Mouse (Mus musculus): ENCODE measurements at regions not wholly inside any gene's neighbourhood (a gene's known extent, or its start where the extent isn't known, plus 50 kb on each side); places are given as distances from the start of the nearest gene placed in this dataset.
"Not testable (repeated sequence)": the region's sequence is repeated elsewhere in the genome, so short reads cannot be mapped to it uniquely, and the experiment has no call there.

GRCm38 (mm10) chr13:3341416-3341815 is 196.4 kb upstream of the Gdi2 start:
- H3K4me1 ChIP-seq (replicated peaks; ENCODE audit: control insufficient read depth, insufficient read depth, low read length), result no peaks in the 10 kb centered on the region
- H3K27me3 ChIP-seq (ENCODE audit: control insufficient read depth, insufficient read depth, low read length), result no peaks in the 10 kb centered on the region
- TF ChIP-seq CTCF (IDR thresholded peaks at IDR 0.05; ENCODE audit: borderline replicate concordance, control insufficient read depth, extremely low read depth, insufficient read depth, low read length, poor library complexity) (no peak), POLR2A (IDR thresholded peaks at IDR 0.05; ENCODE audit: control insufficient read depth, extremely low read depth, insufficient read depth, low read length, poor library complexity) (no peak)
- no peak for DNase-seq
- 76% methylated on average over 3 of the region's 3 CpGs for WGBS
- no peak overlapping the region for H3K27ac ChIP-seq (ENCODE audit: control insufficient read depth, insufficient read depth, low read length)
- no peaks in the 10 kb centered on the region for H3K36me3 ChIP-seq (ENCODE audit: control insufficient read depth, insufficient read depth, low read length)
- no peak overlapping the region for H3K4me3 ChIP-seq (ENCODE audit: control insufficient read depth, insufficient read depth, low read length)

- no peak for TF ChIP-seq CTCF (IDR thresholded peaks at IDR 0.05; ENCODE audit: borderline replicate concordance, control insufficient read depth, extremely low read depth, insufficient read depth, low read length, poor library complexity)
- DNase-seq, result no peak
- no peaks in the 10 kb centered on the region for H3K4me1 ChIP-seq (replicated peaks; ENCODE audit: control insufficient read depth, insufficient read depth, low read length)
- no peak overlapping the region for H3K4me3 ChIP-seq (ENCODE audit: control insufficient read depth, insufficient read depth, low read length)
- H3K36me3 ChIP-seq (ENCODE audit: control insufficient read depth, insufficient read depth, low read length), result no peaks in the 10 kb centered on the region
- H3K27me3 ChIP-seq (ENCODE audit: control insufficient read depth, insufficient read depth, low read length), result no peaks in the 10 kb centered on the region
- WGBS, result 90% methylated on average over 5 of the region's 5 CpGs
- H3K27ac ChIP-seq (ENCODE audit: control insufficient read depth, insufficient read depth, low read length), result no peak overlapping the region
These were observed 194.3 kb upstream of the Gdi2 start for GRCm38 (mm10) chr13:3343611-3344010.

DNA sequence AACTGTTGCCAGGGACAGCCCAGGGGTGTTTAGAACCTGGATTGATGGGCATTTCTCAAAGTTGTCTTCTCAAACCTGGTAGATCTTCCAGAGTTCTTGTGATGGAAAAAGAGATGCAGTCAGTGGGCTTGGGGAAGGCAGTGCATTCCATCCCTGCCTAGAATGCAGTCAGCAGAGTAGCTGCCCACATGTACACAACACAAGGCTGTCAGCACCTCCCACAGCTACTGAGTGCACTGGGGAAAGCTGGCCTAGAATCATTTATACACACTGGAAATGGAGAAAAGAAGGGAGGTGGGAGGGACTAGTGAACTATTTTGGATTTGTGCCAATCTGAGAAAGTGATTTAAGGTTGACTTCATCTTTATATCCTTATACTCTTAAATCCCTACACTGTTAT is 183.0 kb upstream of the Gdi2 start:
- H3K4me1 ChIP-seq (replicated peaks; ENCODE audit: control insufficient read depth, insufficient read depth, low read length); H3K27me3 ChIP-seq (ENCODE audit: control insufficient read depth, insufficient read depth, low read length); H3K36me3 ChIP-seq (ENCODE audit: control insufficient read depth, insufficient read depth, low read length); DNase-seq; H3K4me3 ChIP-seq (ENCODE audit: control insufficient read depth, insufficient read depth, low read length); H3K27ac ChIP-seq (ENCODE audit: control insufficient read depth, insufficient read depth, low read length): not testable (repeated sequence)

DNA sequence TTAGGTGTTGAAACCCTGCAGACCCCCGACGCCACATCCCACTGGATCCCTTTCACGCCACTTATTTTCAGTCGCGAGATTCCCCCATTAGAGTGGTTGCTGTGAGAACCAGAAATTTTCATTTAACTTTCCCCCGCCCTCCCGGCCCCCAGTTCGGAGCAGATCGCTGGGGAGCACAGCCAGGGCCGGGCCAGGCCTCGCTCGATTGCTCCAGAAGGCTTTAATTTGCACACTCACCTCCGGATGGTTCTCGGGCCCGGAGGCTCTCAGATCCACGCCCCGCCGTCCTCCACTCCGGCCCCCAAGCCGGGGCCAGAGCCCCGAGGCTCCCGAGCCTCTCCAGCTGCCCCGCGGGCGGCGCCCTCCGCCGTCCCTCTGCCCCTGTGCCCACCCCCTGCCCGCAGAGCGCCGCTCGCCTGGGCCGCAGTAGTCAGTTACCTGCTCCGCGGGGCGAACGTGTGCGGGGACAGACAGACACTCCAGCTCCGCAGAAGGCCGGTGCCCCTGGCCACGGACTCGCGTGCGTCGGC is 179.7 kb upstream of the Gdi2 start:
- TF ChIP-seq CTCF (IDR thresholded peaks at IDR 0.05; ENCODE audit: borderline replicate concordance, control insufficient read depth, extremely low read depth, insufficient read depth, low read length, poor library complexity) (no peak), POLR2A (IDR thresholded peaks at IDR 0.05; ENCODE audit: control insufficient read depth, extremely low read depth, insufficient read depth, low read length, poor library complexity) (no peak)
- 9% methylated on average over 45 of the region's 45 CpGs for WGBS
- no peak overlapping the region for H3K27ac ChIP-seq (ENCODE audit: control insufficient read depth, insufficient read depth, low read length)
- DNase-seq, result no peak
- no peak overlapping the region for H3K4me3 ChIP-seq (ENCODE audit: control insufficient read depth, insufficient read depth, low read length)
- H3K27me3 ChIP-seq (ENCODE audit: control insufficient read depth, insufficient read depth, low read length), result peaks cover 11% of the 10 kb centered on the region; the same call in 1 of the 2 replicates
- no peaks in the 10 kb centered on the region for H3K36me3 ChIP-seq (ENCODE audit: control insufficient read depth, insufficient read depth, low read length)
- H3K4me1 ChIP-seq (replicated peaks; ENCODE audit: control insufficient read depth, insufficient read depth, low read length), result no peaks in the 10 kb centered on the region

GRCm38 (mm10) chr13:3358996-3359750 is 178.7 kb upstream of the Gdi2 start:
- TF ChIP-seq CTCF (IDR thresholded peaks at IDR 0.05; ENCODE audit: borderline replicate concordance, control insufficient read depth, extremely low read depth, insufficient read depth, low read length, poor library complexity) (no peak), POLR2A (IDR thresholded peaks at IDR 0.05; ENCODE audit: control insufficient read depth, extremely low read depth, insufficient read depth, low read length, poor library complexity) (no peak)
- Histone ChIP-seq H3K4me1 (replicated peaks; ENCODE audit: control insufficient read depth, insufficient read depth, low read length) (no peaks in the 10 kb centered on the region), H3K27ac (ENCODE audit: control insufficient read depth, insufficient read depth, low read length) (no peak overlapping the region), H3K36me3 (ENCODE audit: control insufficient read depth, insufficient read depth, low read length) (no peaks in the 10 kb centered on the region), H3K27me3 (ENCODE audit: control insufficient read depth, insufficient read depth, low read length) (peaks cover 11% of the 10 kb centered on the region; the same call in 1 of the 2 replicates), H3K4me3 (ENCODE audit: control insufficient read depth, insufficient read depth, low read length) (no peak overlapping the region; the same call in 1 of the 2 replicates)
- no peak for DNase-seq
- 8% methylated on average over 41 of the region's 41 CpGs for WGBS

DNA sequence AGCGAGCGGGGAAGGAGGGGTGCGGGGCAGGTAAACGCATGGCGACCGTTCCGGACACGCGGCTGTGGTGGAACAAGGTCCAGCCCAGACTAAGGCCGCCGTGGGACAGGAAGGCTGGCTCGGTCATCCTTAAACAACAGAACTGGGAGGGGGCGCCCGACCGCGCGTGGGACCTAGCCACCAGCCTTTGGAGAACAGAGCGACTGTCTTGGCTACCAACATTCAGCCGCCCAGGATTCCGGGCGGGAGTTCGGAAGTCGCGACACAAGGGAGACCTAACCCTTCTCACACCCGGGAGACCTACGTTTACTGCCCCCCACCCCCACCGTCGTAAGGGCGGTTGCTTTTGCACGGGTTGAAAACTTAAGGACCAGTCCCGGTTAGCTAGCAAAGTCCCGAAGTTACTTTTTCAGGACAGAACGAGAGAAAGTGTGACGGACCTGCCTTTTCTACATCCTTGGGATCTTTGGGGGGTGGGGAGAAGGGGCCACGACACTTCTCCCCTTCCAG is 178.1 kb upstream of the Gdi2 start:
- DNase-seq; H3K4me1 ChIP-seq (replicated peaks; ENCODE audit: control insufficient read depth, insufficient read depth, low read length); H3K27ac ChIP-seq (ENCODE audit: control insufficient read depth, insufficient read depth, low read length); H3K4me3 ChIP-seq (ENCODE audit: control insufficient read depth, insufficient read depth, low read length); H3K36me3 ChIP-seq (ENCODE audit: control insufficient read depth, insufficient read depth, low read length): not testable (repeated sequence)
- peaks cover 11% of the 10 kb centered on the region; the same call in 1 of the 2 replicates for H3K27me3 ChIP-seq (ENCODE audit: control insufficient read depth, insufficient read depth, low read length)
- WGBS, result 3% methylated on average over 35 of the region's 35 CpGs

Measured in thymus, adult 2 months (tissue).